Mouse (Mus musculus) erythroblast, embryonic 14.5 days (primary cell): ENCODE data around the gene Tut7. TPM values are rescaled to one million over a fixed set of nuclear protein-coding genes. Genes with fewer than 3 reads are reported as not detected.
"Not testable (repeated sequence)": the region's sequence is repeated elsewhere in the genome, so short reads cannot be mapped to it uniquely, and the experiment has no call there.

Experiments used
- H3K27me3 ChIP-seq: 2 replicates; pipeline ENCODE4 v1.6.1; 2012; ENCODE audit warnings: inconsistent platforms; ENCODE audit not compliant: control insufficient read depth
- H3K36me3 ChIP-seq: 2 replicates; pipeline ENCODE4 v1.6.1; 2012; ENCODE audit warnings: mild to moderate bottlenecking, inconsistent platforms; ENCODE audit not compliant: control insufficient read depth
- H3K4me1 ChIP-seq: 2 replicates; pipeline ENCODE4 v1.6.1; 2012; ENCODE audit warnings: inconsistent platforms; ENCODE audit not compliant: control insufficient read depth
- H3K4me3 ChIP-seq: replicated peaks from 2 replicates; pipeline ENCODE3; 2012; ENCODE audit warnings: moderate library complexity, mild to moderate bottlenecking, inconsistent platforms
- H3K9me3 ChIP-seq: 2 replicates; pipeline ENCODE4 v1.6.1; 2012; ENCODE audit warnings: low read length, inconsistent platforms, mixed read lengths; ENCODE audit not compliant: control insufficient read depth
- GATA1 ChIP-seq: IDR thresholded peaks from 2 replicates; pipeline ENCODE4 v1.6.1; 2012; ENCODE audit warnings: low read length, inconsistent platforms, mixed read lengths
- TAL1 ChIP-seq: IDR thresholded peaks from 3 replicates; pipeline ENCODE4 v1.6.1; 2012; ENCODE audit warnings: low read length, inconsistent platforms, mixed read lengths
- polyA plus RNA-seq: library from polyadenylated mRNA; stranded (reverse); fragments of >175 nt; gene quantifications from 2 replicates; pipeline ENCODE4 v1.2.3, GENCODE M21; 2012

The Tut7 gene
- polyA plus RNA-seq, 1 experiment = 8.1 TPM

DNA sequence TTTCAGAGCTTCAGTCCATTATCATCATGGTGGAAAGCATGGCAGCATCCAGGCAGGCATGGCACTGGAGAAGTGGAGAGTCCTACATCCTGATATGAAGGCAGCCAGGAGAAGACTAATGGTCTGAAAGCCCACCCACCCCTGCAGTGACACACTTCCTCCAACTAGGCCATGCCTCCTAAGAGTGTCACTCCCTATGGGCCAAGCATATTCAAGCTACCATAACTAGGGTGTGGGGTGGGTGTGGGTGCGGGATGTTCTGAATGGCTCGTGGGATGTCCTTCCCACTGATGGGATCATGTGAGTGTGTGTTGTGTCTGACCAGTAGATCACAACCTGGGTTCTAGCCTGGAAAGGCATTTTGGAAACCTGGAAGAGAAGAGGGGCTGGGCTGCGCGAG is 89.0 kb downstream of the Tut7 start:
- Histone ChIP-seq H3K4me3 (peak overlapping the region; percentile 35), H3K27me3 (no peaks in the 10 kb centered on the region), H3K9me3 (no peaks in the 10 kb centered on the region), H3K36me3 (no peaks in the 10 kb centered on the region; the same call in 1 of the 2 replicates), H3K4me1 (peaks cover 91% of the 10 kb centered on the region)
- TF ChIP-seq TAL1 (no peak), GATA1 (no peak)

DNA sequence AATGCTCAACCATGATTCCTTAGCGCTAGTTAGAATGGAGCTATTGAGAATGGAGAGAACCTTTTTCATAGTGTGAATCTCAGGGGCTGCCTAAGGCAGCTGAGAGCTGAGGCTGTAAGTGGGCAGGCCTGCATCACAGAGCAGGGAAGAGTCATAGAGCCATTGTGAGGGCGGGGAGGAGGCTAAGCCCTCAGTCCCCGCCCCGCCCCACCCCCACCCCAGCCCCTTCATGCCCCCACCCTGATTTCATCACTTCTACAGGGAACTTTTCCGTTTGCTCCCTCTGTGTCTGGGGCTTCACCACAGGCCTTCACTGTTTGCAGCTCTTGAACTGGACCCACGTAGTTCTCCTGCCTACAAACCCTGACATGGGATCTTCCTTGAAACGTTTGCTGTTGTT is 91.3 kb downstream of the Tut7 start, which contains the start of gene Spata31d1d:
TSS of gene Spata31d1d (minus strand) at position 101 of the 400 bp plus-strand sequence.
- Histone ChIP-seq H3K4me3 (no peak within 1 kb of the TSS), H3K4me1 (peaks cover 81% of the 10 kb centered on the region), H3K27me3 (peaks cover 12% of the 10 kb centered on the region), H3K9me3 (no peaks in the 10 kb centered on the region), H3K36me3 (no peaks in the 10 kb centered on the region)
- TF ChIP-seq TAL1 (no peak), GATA1 (no peak)

DNA sequence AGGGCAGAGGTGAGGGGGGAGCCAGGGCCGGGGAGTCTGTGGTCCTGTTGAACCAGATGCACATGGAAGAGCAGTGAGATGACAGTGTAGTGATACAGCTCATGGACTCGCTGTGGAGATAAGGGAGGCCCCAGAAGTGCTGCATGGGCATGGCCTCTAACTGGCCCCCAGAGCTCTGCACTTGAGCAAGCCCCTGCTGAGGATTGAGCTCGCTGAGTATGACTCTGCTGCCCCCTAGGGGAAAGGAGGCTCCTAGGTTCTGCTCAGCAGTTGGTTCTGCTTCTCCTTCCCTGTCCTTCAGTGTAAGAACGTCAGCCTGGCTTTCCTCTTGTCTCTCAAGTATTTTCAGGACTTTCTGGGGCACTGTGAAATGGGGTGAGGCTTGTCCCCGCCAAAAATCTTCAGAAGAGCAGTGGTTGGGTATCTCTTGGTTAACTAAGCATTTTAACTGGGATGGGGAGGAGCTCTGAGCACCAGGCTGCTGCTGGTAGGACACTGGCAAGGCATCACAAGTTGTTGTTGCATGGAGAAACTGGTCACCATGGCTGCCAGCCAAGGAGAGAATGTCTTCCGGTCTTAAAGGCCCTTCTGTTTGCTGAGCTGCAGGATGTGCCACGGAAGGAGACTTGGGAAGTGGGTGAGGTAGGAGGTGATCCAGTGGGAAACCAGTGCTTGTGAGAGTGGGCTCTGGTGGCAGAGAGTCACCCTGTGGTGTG is 94.4 kb downstream of the Tut7 start:
- H3K4me3 ChIP-seq = no peak overlapping the region
- H3K4me1 ChIP-seq = peaks cover 66% of the 10 kb centered on the region
- H3K9me3 ChIP-seq = no peaks in the 10 kb centered on the region
- no peaks in the 10 kb centered on the region for H3K36me3 ChIP-seq
- H3K27me3 ChIP-seq = peaks cover 33% of the 10 kb centered on the region
- TF ChIP-seq TAL1 = no peak
- no peak for TF ChIP-seq GATA1

GRCm38 (mm10) chr13:59726139-59726867 is 96.6 kb downstream of the Tut7 start:
- H3K4me3 ChIP-seq = no peak overlapping the region
- H3K4me1 ChIP-seq = peaks cover 59% of the 10 kb centered on the region
- H3K36me3 ChIP-seq = no peaks in the 10 kb centered on the region
- no peak for TF ChIP-seq GATA1
- TF ChIP-seq TAL1 = no peak
- peaks cover 33% of the 10 kb centered on the region for H3K27me3 ChIP-seq
- no peaks in the 10 kb centered on the region for H3K9me3 ChIP-seq

DNA sequence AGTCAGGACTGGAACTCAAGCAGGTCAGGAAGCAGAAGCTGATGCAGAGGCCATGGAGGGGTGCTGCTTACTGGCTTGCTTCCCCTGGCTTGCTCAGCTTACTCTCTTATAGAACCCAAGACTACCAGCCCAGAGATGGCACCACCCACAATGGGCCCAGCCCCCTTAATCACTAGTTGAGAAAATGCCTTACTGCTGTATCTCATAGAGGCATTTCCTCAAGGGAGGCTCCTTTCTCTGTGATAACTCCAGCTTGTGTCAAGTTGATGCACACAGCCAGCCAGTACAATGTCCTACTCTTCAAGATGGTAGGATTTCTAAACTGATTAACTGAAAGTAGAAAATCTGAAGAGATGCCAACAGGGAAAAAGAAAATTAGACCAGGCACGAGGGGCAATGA is 100.9 kb downstream of the Tut7 start:
- Histone ChIP-seq H3K4me1 (peaks cover 54% of the 10 kb centered on the region), H3K27me3 (peaks cover 25% of the 10 kb centered on the region)
- not testable (repeated sequence) for H3K9me3 ChIP-seq, H3K36me3 ChIP-seq, H3K4me3 ChIP-seq

Other genes starting within 250 kb of the Tut7 start
- 0.04 and 0.17 TPM in 2 replicates for gene Agtpbp1, start 237.9 kb downstream of the Tut7 start, polyA plus RNA-seq
- 0.29 and 0.51 TPM in 2 replicates for gene Naa35, start 237.9 kb downstream of the Tut7 start, polyA plus RNA-seq
- 0.54 and 0.98 TPM in 2 replicates for gene Golm1, start 147.3 kb downstream of the Tut7 start, polyA plus RNA-seq
- not detected in 2 replicates for gene 4921517D22Rik, start 129.0 kb downstream of the Tut7 start, polyA plus RNA-seq
- not detected in 2 replicates for gene Spata31d1a, start 112.8 kb downstream of the Tut7 start, polyA plus RNA-seq
- not detected in 2 replicates for gene Spata31d1b, start 110.9 kb downstream of the Tut7 start, polyA plus RNA-seq
- gene Spata31d1d, start 91.4 kb downstream of the Tut7 start, polyA plus RNA-seq = 0.02 TPM in 1 of 2 replicates, not detected in the other
- 0.09 TPM in 1 of 2 replicates, not detected in the other for gene 1700014D04Rik, start 76.4 kb downstream of the Tut7 start, polyA plus RNA-seq
- 62.3 and 68.6 TPM in 2 replicates for gene Isca1, start 53.3 kb downstream of the Tut7 start, polyA plus RNA-seq
- 10.5 and 10.8 TPM in 2 replicates for gene Gm49354, start 40.9 kb downstream of the Tut7 start, polyA plus RNA-seq